Mouse (Mus musculus) forebrain, embryonic 12.5 days (tissue): Measurements from ENCODE around the gene Ephb3. TPM values are rescaled to one million over a fixed set of nuclear protein-coding genes. Genes with fewer than 3 reads are reported as not detected.

Experiments used
- ATAC-seq: fragments of 200-750 bp; cut with Nextera tagmentation; 2 replicates; pipeline ENCODE4 v1.8.0; 2017; ENCODE audit warnings: moderate TSS enrichment; ENCODE audit not compliant: low FRiP score
- H3K27ac ChIP-seq: fragments of 300-500 bp; sonication (generic); 2 replicates; pipeline ENCODE4 v1.5.1; 2016; ENCODE audit warnings: mild to moderate bottlenecking
- H3K27me3 ChIP-seq: fragments of 300-500 bp; sonication (generic); 2 replicates; pipeline ENCODE4 v1.6.1; 2016; ENCODE audit warnings: mild to moderate bottlenecking
- H3K36me3 ChIP-seq: fragments of 300-500 bp; sonication (generic); replicated peaks from 2 replicates; pipeline ENCODE4 v1.6.1; 2016; ENCODE audit warnings: mild to moderate bottlenecking
- H3K4me1 ChIP-seq: fragments of 300-500 bp; sonication (generic); 2 replicates; pipeline ENCODE4 v1.6.1; 2016
- H3K4me2 ChIP-seq: fragments of 300-500 bp; sonication (generic); 2 replicates; pipeline ENCODE4 v1.6.1; 2016; ENCODE audit warnings: mild to moderate bottlenecking, moderate library complexity
- H3K4me3 ChIP-seq: fragments of 300-500 bp; sonication (generic); replicated peaks from 2 replicates; pipeline ENCODE4 v1.5.1; 2016; ENCODE audit warnings: mild to moderate bottlenecking
- H3K9ac ChIP-seq: fragments of 300-500 bp; sonication (generic); 2 replicates; pipeline ENCODE4 v1.6.1; 2016; ENCODE audit warnings: mild to moderate bottlenecking
- H3K9me3 ChIP-seq: fragments of 300-500 bp; sonication (generic); 2 replicates; pipeline ENCODE4 v1.6.1; 2016
- WGBS: fragments of 180-500 bp; shearing (Covaris S2); methylation state at CpG from one replicate; pipeline ENCODE4 v1.1.7; 2016; 5-methylcytosine and 5-hydroxymethylcytosine counted together
- polyA plus RNA-seq: library from polyadenylated mRNA; unstranded; fragments of >200 nt; fragmentation: Nextera tagmentation; extraction: Ambion mirVana; gene quantifications from 2 replicates; pipeline ENCODE4 v1.2.1, GENCODE M21; 2016

Gene Ephb3
- polyA plus RNA-seq, 1 experiment from 2014 or later: 16.7 TPM

- H3K9me3 ChIP-seq: no peaks in the 10 kb centered on the region
- no peak overlapping the region for H3K27ac ChIP-seq
- no peak overlapping the region for H3K9ac ChIP-seq
- no peak overlapping the region for H3K4me2 ChIP-seq
- no peak overlapping the region for H3K4me3 ChIP-seq
- ATAC-seq: peak; percentile 44; the same call in 1 of the 2 replicates
- 43% methylated on average over 7 of the region's 7 CpGs for WGBS
- H3K36me3 ChIP-seq: no peaks in the 10 kb centered on the region
- H3K27me3 ChIP-seq: 0 out of 2 replicates have a peak, but pooled peaks cover 3% of the 10 kb centered on the region
- H3K4me1 ChIP-seq: 0 out of 2 replicates have a peak, but pooled peaks cover under 1% of the 10 kb centered on the region
These were observed 11.8 kb upstream of the Ephb3 start for GRCm38 (mm10) chr16:21192509-21193354.

GRCm38 (mm10) chr16:21194182-21194581 lies 10.4 kb upstream of the Ephb3 start:
- Histone ChIP-seq H3K36me3 (no peaks in the 10 kb centered on the region), H3K27me3 (0 out of 2 replicates have a peak, but pooled peaks cover 3% of the 10 kb centered on the region), H3K4me2 (no peak overlapping the region), H3K27ac (no peak overlapping the region), H3K4me1 (no peaks in the 10 kb centered on the region), H3K4me3 (no peak overlapping the region), H3K9ac (no peak overlapping the region), H3K9me3 (no peaks in the 10 kb centered on the region)
- WGBS: 89% methylated on average over 12 of the region's 12 CpGs
- ATAC-seq: no peak

GRCm38 (mm10) chr16:21195260-21195866 lies 9.2 kb upstream of the Ephb3 start:
- H3K4me1 ChIP-seq: no peaks in the 10 kb centered on the region
- H3K9me3 ChIP-seq: no peaks in the 10 kb centered on the region
- H3K27ac ChIP-seq: no peak overlapping the region
- H3K9ac ChIP-seq: no peak overlapping the region
- H3K4me3 ChIP-seq: no peak overlapping the region
- ATAC-seq: no peak
- WGBS: 55% methylated on average over 8 of the region's 8 CpGs
- H3K4me2 ChIP-seq: no peak overlapping the region
- no peaks in the 10 kb centered on the region for H3K36me3 ChIP-seq
- peaks cover 9% of the 10 kb centered on the region; the same call in 1 of the 2 replicates for H3K27me3 ChIP-seq

- H3K27ac ChIP-seq: no peak overlapping the region
- H3K36me3 ChIP-seq: no peaks in the 10 kb centered on the region
- H3K9ac ChIP-seq: no peak overlapping the region
- no peak overlapping the region for H3K4me3 ChIP-seq
- H3K4me2 ChIP-seq: no peak overlapping the region
- no peaks in the 10 kb centered on the region for H3K9me3 ChIP-seq
- H3K4me1 ChIP-seq: no peaks in the 10 kb centered on the region
- peaks cover 9% of the 10 kb centered on the region; the same call in 1 of the 2 replicates for H3K27me3 ChIP-seq
- 84% methylated on average over 3 of the region's 3 CpGs for WGBS
- ATAC-seq: no peak
These were observed 8.0 kb upstream of the Ephb3 start for GRCm38 (mm10) chr16:21196576-21196975.

- no peak overlapping the region for H3K9ac ChIP-seq
- no peak overlapping the region for H3K4me2 ChIP-seq
- no peaks in the 10 kb centered on the region for H3K36me3 ChIP-seq
- H3K4me3 ChIP-seq: no peak overlapping the region
- ATAC-seq: no peak
- peaks cover 12% of the 10 kb centered on the region for H3K27me3 ChIP-seq
- H3K4me1 ChIP-seq: no peaks in the 10 kb centered on the region
- 89% methylated on average over 4 of the region's 4 CpGs for WGBS
- H3K27ac ChIP-seq: no peak overlapping the region
- no peaks in the 10 kb centered on the region for H3K9me3 ChIP-seq
These were observed 7.0 kb upstream of the Ephb3 start for GRCm38 (mm10) chr16:21197542-21197941.

- ATAC-seq: no peak
These were observed 6.5 kb upstream of the Ephb3 start for GRCm38 (mm10) chr16:21198006-21198405.

GRCm38 (mm10) chr16:21198529-21198928 lies 6.0 kb upstream of the Ephb3 start:
- Histone ChIP-seq H3K9me3 (no peaks in the 10 kb centered on the region), H3K36me3 (no peaks in the 10 kb centered on the region), H3K9ac (no peak overlapping the region), H3K27ac (no peak overlapping the region), H3K4me3 (no peak overlapping the region), H3K4me1 (no peaks in the 10 kb centered on the region), H3K27me3 (peaks cover 22% of the 10 kb centered on the region), H3K4me2 (no peak overlapping the region)
- 7% methylated on average over 1 of the region's 1 CpGs for WGBS
- ATAC-seq: no peak

More at GRCm38 (mm10) chr16:21198006-21198405, 6.5 kb upstream of the Ephb3 start:
- H3K4me3 ChIP-seq: no peak overlapping the region
- no peaks in the 10 kb centered on the region for H3K36me3 ChIP-seq
- no peaks in the 10 kb centered on the region for H3K4me1 ChIP-seq
- no peak overlapping the region for H3K27ac ChIP-seq
- WGBS: 84% methylated on average over 7 of the region's 7 CpGs
- no peak overlapping the region for H3K9ac ChIP-seq
- H3K9me3 ChIP-seq: no peaks in the 10 kb centered on the region
- H3K27me3 ChIP-seq: peaks cover 17% of the 10 kb centered on the region
- H3K4me2 ChIP-seq: no peak overlapping the region

- Histone ChIP-seq H3K36me3 (no peaks in the 10 kb centered on the region), H3K9ac (no peak overlapping the region), H3K27ac (no peak overlapping the region), H3K4me2 (no peak overlapping the region), H3K27me3 (peaks cover 24% of the 10 kb centered on the region), H3K4me3 (no peak overlapping the region), H3K9me3 (no peaks in the 10 kb centered on the region), H3K4me1 (no peaks in the 10 kb centered on the region)
- ATAC-seq: no peak
- WGBS: 56% methylated on average over 8 of the region's 8 CpGs
These were observed 5.1 kb upstream of the Ephb3 start for GRCm38 (mm10) chr16:21199426-21199825.

- no peak overlapping the region for H3K4me3 ChIP-seq
- H3K27ac ChIP-seq: no peak overlapping the region
- no peak overlapping the region for H3K4me2 ChIP-seq
- peaks cover 31% of the 10 kb centered on the region for H3K27me3 ChIP-seq
- H3K9me3 ChIP-seq: no peaks in the 10 kb centered on the region
- peaks cover 24% of the 10 kb centered on the region for H3K4me1 ChIP-seq
- no peak overlapping the region for H3K9ac ChIP-seq
- no peaks in the 10 kb centered on the region for H3K36me3 ChIP-seq
- 82% methylated on average over 4 of the region's 4 CpGs for WGBS
- ATAC-seq: no peak
These were observed 1.8 kb upstream of the Ephb3 start for GRCm38 (mm10) chr16:21202731-21203130.

GRCm38 (mm10) chr16:21205093-21205886 lies 735 bp downstream of the Ephb3 start:
- Histone ChIP-seq H3K9me3 (no peaks in the 10 kb centered on the region), H3K27me3 (peaks cover 36% of the 10 kb centered on the region), H3K9ac (peak overlapping the region; percentile 85), H3K4me3 (peak overlapping the region; percentile 78), H3K36me3 (no peaks in the 10 kb centered on the region), H3K4me1 (peaks cover 42% of the 10 kb centered on the region), H3K4me2 (peak overlapping the region; percentile 70), H3K27ac (peak overlapping the region; percentile 47)
- under 1% methylated on average over 59 of the region's 60 CpGs for WGBS
- peak; percentile 7 for ATAC-seq

GRCm38 (mm10) chr16:21208001-21208565 lies 3.5 kb downstream of the Ephb3 start:
- no peaks in the 10 kb centered on the region for H3K9me3 ChIP-seq
- no peaks in the 10 kb centered on the region for H3K36me3 ChIP-seq
- WGBS: 83% methylated on average over 4 of the region's 4 CpGs
- peaks cover 68% of the 10 kb centered on the region for H3K4me1 ChIP-seq
- H3K27ac ChIP-seq: no peak overlapping the region
- peak overlapping the region; percentile 2; the same call in 1 of the 2 replicates for H3K4me3 ChIP-seq
- H3K9ac ChIP-seq: 0 out of 2 replicates have a peak overlapping the region, but pooled peaks have one; percentile 5
- H3K4me2 ChIP-seq: peak overlapping the region; percentile 70
- no peak for ATAC-seq
- peaks cover 26% of the 10 kb centered on the region for H3K27me3 ChIP-seq

GRCm38 (mm10) chr16:21209290-21209689 lies 4.7 kb downstream of the Ephb3 start:
- Histone ChIP-seq H3K27me3 (peaks cover 20% of the 10 kb centered on the region), H3K9me3 (no peaks in the 10 kb centered on the region), H3K27ac (no peak overlapping the region), H3K4me1 (peaks cover 68% of the 10 kb centered on the region), H3K36me3 (peaks cover 5% of the 10 kb centered on the region), H3K4me3 (no peak overlapping the region), H3K9ac (no peak overlapping the region), H3K4me2 (no peak overlapping the region)
- WGBS: 89% methylated on average over 3 of the region's 3 CpGs
- no peak for ATAC-seq
